In the genomic region with DNA sequence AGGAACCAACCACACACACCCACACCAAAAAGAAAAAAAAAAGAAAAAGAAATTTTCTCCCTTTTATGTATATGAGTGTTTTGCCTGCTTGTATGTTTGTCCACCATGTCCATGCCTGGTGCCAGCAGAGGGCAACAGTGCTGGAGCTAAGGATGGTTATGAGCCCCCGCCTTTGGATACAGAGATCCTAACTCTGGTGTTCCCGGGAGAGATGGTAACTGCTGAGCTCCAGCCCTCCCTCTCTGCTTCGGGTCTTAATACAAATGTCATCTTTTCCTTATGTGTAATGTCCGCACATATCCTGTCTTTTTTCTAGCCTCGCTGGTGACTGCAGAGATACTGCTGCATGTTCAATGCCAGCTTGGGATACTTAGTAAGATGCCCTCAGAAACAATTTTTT, we compare ENCODE assay signal across 8 mouse cellular contexts. TPM values are rescaled to one million over a fixed set of nuclear protein-coding genes. Genes with fewer than 3 reads are reported as not detected.
DNase-seq lines count a peak whose midpoint lies in the region; ATAC-seq and TF ChIP-seq lines count a peak whose summit lies in the region.
"Had no signal": no experiment of that assay in that cellular context is flagged by ENCODE, and none has a peak within 500 bp of the region (broad histone marks: within the 10 kb centered on the region; RNA-seq: fewer than 3 reads in every experiment).

No protein-coding gene starts in this region.

- peak overlapping the region; percentile 42 for H3K4me3 ChIP-seq in liver, embryonic 11.5 days (ENCODE audit: low read depth, low read length)
- no peak overlapping the region for H3K4me3 ChIP-seq in liver, postnatal 0 days (ENCODE audit: low read depth, low read length)
- peak overlapping the region; percentile 68 for H3K4me3 ChIP-seq in cortical plate, adult 2 months (ENCODE audit: insufficient read depth, low read length)
- peak overlapping the region; percentile 47 for H3K4me3 ChIP-seq in hindbrain, postnatal 0 days (ENCODE audit: low read length)

- H3K4me2 ChIP-seq in liver, embryonic 11.5 days: peak overlapping the region; percentile 82
- H3K4me2 ChIP-seq in liver, postnatal 0 days (ENCODE audit: low read depth, low read length): no peak overlapping the region
- H3K4me2 ChIP-seq in hindbrain, postnatal 0 days (ENCODE audit: low read depth, low read length): peak overlapping the region; percentile 65

- ATAC-seq in liver, embryonic 11.5 days (replicated peaks; ENCODE audit: low FRiP score): no peak
- no peak for ATAC-seq in liver, postnatal 0 days
- ATAC-seq in hindbrain, postnatal 0 days: no peak

- no peak for DNase-seq in liver, embryonic 11.5 days (ENCODE audit: low spot score)
- no peak for DNase-seq in liver, postnatal 0 days
- peak; percentile 80 for DNase-seq in hindbrain, postnatal 0 days (ENCODE audit: low spot score)
- DNase-seq in retina, postnatal 1 day: peak; percentile 59
- no peak for DNase-seq in adrenal gland, postnatal 4 days (ENCODE audit: low spot score in 2 of 2)
- no peak for DNase-seq in frontal cortex, postnatal 36 days (ENCODE audit: low spot score in 2 of 2)

- H3K27me3 ChIP-seq in liver, embryonic 11.5 days (replicated peaks; ENCODE audit: control insufficient read depth, insufficient read depth, low read length): peaks cover 55% of the 10 kb centered on the region
- H3K27me3 ChIP-seq in liver, postnatal 0 days (ENCODE audit: insufficient read depth, low read length): peaks cover 54% of the 10 kb centered on the region
- H3K27me3 ChIP-seq in hindbrain, postnatal 0 days (ENCODE audit: insufficient read depth, low read length): no peaks in the 10 kb centered on the region

- H3K9me3 ChIP-seq in liver, embryonic 11.5 days (ENCODE audit: control insufficient read depth, low read length): no peaks in the 10 kb centered on the region
- no peaks in the 10 kb centered on the region for H3K9me3 ChIP-seq in liver, postnatal 0 days (ENCODE audit: low read length)
- no peaks in the 10 kb centered on the region for H3K9me3 ChIP-seq in hindbrain, postnatal 0 days (ENCODE audit: low read length)

- H3K9ac ChIP-seq in liver, embryonic 11.5 days (ENCODE audit: low read depth, low read length): no peak overlapping the region
- no peak overlapping the region for H3K9ac ChIP-seq in liver, postnatal 0 days (replicated peaks)
- 0 out of 2 replicates have a peak overlapping the region, but pooled peaks have one; percentile 31 for H3K9ac ChIP-seq in hindbrain, postnatal 0 days (replicated peaks; ENCODE audit: low read length)

- TF ChIP-seq EP300 in liver, postnatal 0 days (IDR thresholded peaks at IDR 0.05; ENCODE audit: low read depth): no peak

- TF ChIP-seq POLR2A in cortical plate, adult 2 months (IDR thresholded peaks at IDR 0.05; ENCODE audit: extremely low read depth, insufficient read depth, low read length): no peak

- no peaks in the 10 kb centered on the region for H3K36me3 ChIP-seq in liver, embryonic 11.5 days (ENCODE audit: control insufficient read depth, insufficient read depth, low read length)
- peaks cover under 1% of the 10 kb centered on the region; the same call in 1 of the 2 replicates for H3K36me3 ChIP-seq in liver, postnatal 0 days (replicated peaks; ENCODE audit: insufficient read depth, low read length)
- H3K36me3 ChIP-seq in hindbrain, postnatal 0 days (ENCODE audit: insufficient read depth, low read length): no peaks in the 10 kb centered on the region

- 13% methylated on average over 5 of the region's 5 CpGs for WGBS in liver, embryonic 11.5 days
- 22% methylated on average over 5 of the region's 5 CpGs for WGBS in liver, postnatal 0 days (ENCODE audit: insufficient replicate concordance)
- 2% methylated on average over 5 of the region's 5 CpGs for WGBS in hindbrain, postnatal 0 days

- H3K4me1 ChIP-seq in liver, embryonic 11.5 days (replicated peaks; ENCODE audit: control insufficient read depth, insufficient read depth, low read length): peaks cover 12% of the 10 kb centered on the region
- H3K4me1 ChIP-seq in liver, postnatal 0 days (ENCODE audit: insufficient read depth): peaks cover 16% of the 10 kb centered on the region
- peaks cover 5% of the 10 kb centered on the region; the same call in 1 of the 2 replicates for H3K4me1 ChIP-seq in cortical plate, adult 2 months (ENCODE audit: control insufficient read depth, insufficient read depth, low read length)
- H3K4me1 ChIP-seq in hindbrain, postnatal 0 days (ENCODE audit: insufficient read depth, low read length): peaks cover 10% of the 10 kb centered on the region

- H3K27ac ChIP-seq in liver, embryonic 11.5 days (ENCODE audit: low read depth, low read length): no peak overlapping the region
- no peak overlapping the region for H3K27ac ChIP-seq in liver, postnatal 0 days (ENCODE audit: low read depth)
- H3K27ac ChIP-seq in cortical plate, adult 2 months (ENCODE audit: insufficient read depth, low read length): peak overlapping the region; percentile 65; the same call in 1 of the 2 replicates
- H3K27ac ChIP-seq in hindbrain, postnatal 0 days: peak overlapping the region; percentile 70
- H3K27ac ChIP-seq: macrophage had no signal

- TF ChIP-seq CTCF in liver, postnatal 0 days (IDR thresholded peaks at IDR 0.05; ENCODE audit: low read depth): no peak
- TF ChIP-seq CTCF in cortical plate, adult 2 months (IDR thresholded peaks at IDR 0.05; ENCODE audit: extremely low read depth, insufficient read depth, low read length): no peak
- TF ChIP-seq CTCF in hindbrain, postnatal 0 days (IDR thresholded peaks at IDR 0.05; ENCODE audit: low read depth): peak; percentile 66

RNA-seq across cellular contexts. Expression of a gene that starts 1.1 kb away (rescaled TPM):
- 1.5 and 2.2 TPM in 2 replicates for polyA plus RNA-seq in liver, embryonic 11.5 days (2014; fragmentation: Nextera tagmentation; extraction: Ambion mirVana)
- 0.39 and 0.55 TPM in 2 replicates for polyA plus RNA-seq in liver, postnatal 0 days (2015; fragmentation: Nextera tagmentation; extraction: Ambion mirVana)
- polyA plus RNA-seq in cortical plate, adult 2 months (2012; rRNA removed): 49.7 and 50.8 TPM in 2 replicates
- 22.5 and 26.1 TPM in 2 replicates for total RNA-seq in hindbrain, postnatal 0 days (2014; rRNA removed)
- 5.6 and 6.0 TPM in 2 replicates for polyA plus RNA-seq in hindbrain, postnatal 0 days (2015; fragmentation: Nextera tagmentation; extraction: Ambion mirVana)
- total RNA-seq in adrenal gland, postnatal 4 days (2021): 1 to 10 TPM; 7.2 to 8.3 TPM

RNA-seq across cellular contexts. Expression of a gene that starts 2.8 kb away (rescaled TPM):
- polyA plus RNA-seq in liver, embryonic 11.5 days (2014; fragmentation: Nextera tagmentation; extraction: Ambion mirVana): not detected in 2 replicates
- polyA plus RNA-seq in liver, postnatal 0 days (2015; fragmentation: Nextera tagmentation; extraction: Ambion mirVana): not detected in 2 replicates
- polyA plus RNA-seq in cortical plate, adult 2 months (2012; rRNA removed): 2.8 and 3.3 TPM in 2 replicates
- total RNA-seq in hindbrain, postnatal 0 days (2014; rRNA removed): 1.3 and 2.6 TPM in 2 replicates
- polyA plus RNA-seq in hindbrain, postnatal 0 days (2015; fragmentation: Nextera tagmentation; extraction: Ambion mirVana): 1.6 TPM in 2 replicates
- total RNA-seq in adrenal gland, postnatal 4 days (2021): under 1 TPM in 1 of 2 experiments, not detected in 1; 0.20 TPM
- polyA plus RNA-seq: macrophage had no signal

RNA-seq across cellular contexts. Expression of a gene that starts 13.8 kb away (rescaled TPM):
- 23.3 and 24.9 TPM in 2 replicates for polyA plus RNA-seq in liver, embryonic 11.5 days (2014; fragmentation: Nextera tagmentation; extraction: Ambion mirVana)
- polyA plus RNA-seq in liver, postnatal 0 days (2015; fragmentation: Nextera tagmentation; extraction: Ambion mirVana): 6.3 and 8.8 TPM in 2 replicates
- polyA plus RNA-seq in cortical plate, adult 2 months (2012; rRNA removed): 27.2 and 28.5 TPM in 2 replicates
- total RNA-seq in hindbrain, postnatal 0 days (2014; rRNA removed): 128 and 140 TPM in 2 replicates
- polyA plus RNA-seq in hindbrain, postnatal 0 days (2015; fragmentation: Nextera tagmentation; extraction: Ambion mirVana): 20.0 and 22.4 TPM in 2 replicates
- 10 to 100 TPM; 44.3 to 49.1 TPM for total RNA-seq in adrenal gland, postnatal 4 days (2021)

RNA-seq across cellular contexts. Expression of a gene that starts 33.3 kb away (rescaled TPM):
- polyA plus RNA-seq in liver, embryonic 11.5 days (2014; fragmentation: Nextera tagmentation; extraction: Ambion mirVana): 29.7 and 32.0 TPM in 2 replicates
- polyA plus RNA-seq in liver, postnatal 0 days (2015; fragmentation: Nextera tagmentation; extraction: Ambion mirVana): 61.0 and 84.0 TPM in 2 replicates
- polyA plus RNA-seq in cortical plate, adult 2 months (2012; rRNA removed): not detected in 2 replicates
- not detected in 2 replicates for total RNA-seq in hindbrain, postnatal 0 days (2014; rRNA removed)
- polyA plus RNA-seq in hindbrain, postnatal 0 days (2015; fragmentation: Nextera tagmentation; extraction: Ambion mirVana): not detected in 2 replicates
- 1 to 10 TPM in 1 of 2 experiments, under 1 TPM in 1; 0.50 to 4.5 TPM for total RNA-seq in adrenal gland, postnatal 4 days (2021)
- polyA plus RNA-seq: macrophage had no signal

RNA-seq across cellular contexts. Expression of a gene that starts 34.2 kb away (rescaled TPM):
- polyA plus RNA-seq in liver, embryonic 11.5 days (2014; fragmentation: Nextera tagmentation; extraction: Ambion mirVana): 26.3 and 28.4 TPM in 2 replicates
- polyA plus RNA-seq in liver, postnatal 0 days (2015; fragmentation: Nextera tagmentation; extraction: Ambion mirVana): 6.9 and 7.1 TPM in 2 replicates
- polyA plus RNA-seq in cortical plate, adult 2 months (2012; rRNA removed): 113 and 118 TPM in 2 replicates
- 85.4 and 88.0 TPM in 2 replicates for total RNA-seq in hindbrain, postnatal 0 days (2014; rRNA removed)
- polyA plus RNA-seq in hindbrain, postnatal 0 days (2015; fragmentation: Nextera tagmentation; extraction: Ambion mirVana): 19.2 TPM in 2 replicates
- 100 to 1,000 TPM; 109 to 119 TPM for total RNA-seq in adrenal gland, postnatal 4 days (2021)

Comparison
In these comparisons a context has a peak if more than half of its experiments do, and no peak if none do; other contexts are left out.
1. DNase-seq: peak in hindbrain, postnatal 0 days (single experiment) and retina, postnatal 1 day (single experiment); none in liver, embryonic 11.5 days (single experiment), liver, postnatal 0 days (single experiment), adrenal gland, postnatal 4 days (0 of 2) and frontal cortex, postnatal 36 days (0 of 2).
2. H3K27ac ChIP-seq: peak in cortical plate, adult 2 months (single experiment) and hindbrain, postnatal 0 days (single experiment); none in liver, embryonic 11.5 days (single experiment) and liver, postnatal 0 days (single experiment).